Mouse (Mus musculus) midbrain, embryonic 15.5 days (tissue): ENCODE data around the gene Ctsd. TPM values are rescaled to one million over a fixed set of nuclear protein-coding genes. Genes with fewer than 3 reads are reported as not detected.
"Not testable (repeated sequence)": the region's sequence is repeated elsewhere in the genome, so short reads cannot be mapped to it uniquely, and the experiment has no call there.

Experiments used
- ATAC-seq: fragments of 200-750 bp; cut with Nextera tagmentation; replicated peaks from 2 replicates; pipeline ENCODE4 v1.8.0; 2017; ENCODE audit warnings: moderate TSS enrichment
- H3K27ac ChIP-seq: fragments of 300-500 bp; sonication (generic); 2 replicates; pipeline ENCODE4 v1.5.1; 2015; ENCODE audit warnings: mild to moderate bottlenecking, inconsistent platforms
- H3K27me3 ChIP-seq: fragments of 300-500 bp; sonication (generic); replicated peaks from 2 replicates; pipeline ENCODE4 v1.6.1; 2015; ENCODE audit warnings: inconsistent platforms
- H3K36me3 ChIP-seq: fragments of 300-500 bp; sonication (generic); replicated peaks from 2 replicates; pipeline ENCODE4 v1.6.1; 2015; ENCODE audit warnings: inconsistent platforms
- H3K4me1 ChIP-seq: fragments of 300-500 bp; sonication (generic); 2 replicates; pipeline ENCODE4 v1.6.1; 2015; ENCODE audit warnings: inconsistent platforms
- H3K4me2 ChIP-seq: fragments of 300-500 bp; sonication (generic); 2 replicates; pipeline ENCODE4 v1.6.1; 2015; ENCODE audit warnings: inconsistent platforms, mild to moderate bottlenecking, moderate library complexity
- H3K4me3 ChIP-seq: fragments of 300-500 bp; sonication (generic); 2 replicates; pipeline ENCODE4 v1.5.1; 2015; ENCODE audit warnings: mild to moderate bottlenecking, inconsistent platforms
- H3K9ac ChIP-seq: fragments of 300-500 bp; sonication (generic); 2 replicates; pipeline ENCODE4 v1.6.1; 2015; ENCODE audit warnings: mild to moderate bottlenecking, inconsistent platforms
- H3K9me3 ChIP-seq: fragments of 300-500 bp; sonication (generic); 2 replicates; pipeline ENCODE4 v1.6.1; 2016; ENCODE audit warnings: inconsistent platforms
- WGBS: fragments of 180-500 bp; shearing (Covaris S2); methylation state at CpG from one replicate; pipeline ENCODE4 v1.1.7; 2015; ENCODE audit warnings: mixed read lengths; 5-methylcytosine and 5-hydroxymethylcytosine counted together
- polyA plus RNA-seq: library from polyadenylated mRNA; unstranded; fragments of >200 nt; fragmentation: Nextera tagmentation; extraction: Ambion mirVana; gene quantifications from 2 replicates; pipeline ENCODE4 v1.2.1, GENCODE M21; 2015

The Ctsd gene
- polyA plus RNA-seq, 1 experiment from 2014 or later, result 254 TPM

- 58% methylated on average over 10 of the region's 10 CpGs for WGBS
- Histone ChIP-seq H3K4me3 (no peak overlapping the region), H3K4me2 (no peak overlapping the region), H3K4me1 (no peaks in the 10 kb centered on the region), H3K27ac (no peak overlapping the region), H3K9me3 (no peaks in the 10 kb centered on the region), H3K27me3 (no peaks in the 10 kb centered on the region), H3K9ac (no peak overlapping the region), H3K36me3 (no peaks in the 10 kb centered on the region)
- no peak for ATAC-seq
These were observed 47.4 kb downstream of the Ctsd start for GRCm38 (mm10) chr7:142340269-142340970.

- H3K4me1 ChIP-seq, result no peaks in the 10 kb centered on the region
- no peak overlapping the region for H3K9ac ChIP-seq
- WGBS, result 76% methylated on average over 8 of the region's 8 CpGs
- no peak overlapping the region for H3K27ac ChIP-seq
- no peak overlapping the region for H3K4me3 ChIP-seq
- H3K36me3 ChIP-seq, result no peaks in the 10 kb centered on the region
- no peaks in the 10 kb centered on the region for H3K9me3 ChIP-seq
- no peak overlapping the region for H3K4me2 ChIP-seq
- no peaks in the 10 kb centered on the region for H3K27me3 ChIP-seq
- no peak for ATAC-seq
These were observed 52.7 kb downstream of the Ctsd start for GRCm38 (mm10) chr7:142335151-142335550.

- H3K27ac ChIP-seq, result no peak overlapping the region
- H3K9me3 ChIP-seq, result no peaks in the 10 kb centered on the region
- no peaks in the 10 kb centered on the region for H3K4me1 ChIP-seq
- H3K27me3 ChIP-seq, result no peaks in the 10 kb centered on the region
- peak; percentile 83 for ATAC-seq
- no peaks in the 10 kb centered on the region for H3K36me3 ChIP-seq
- WGBS, result 13% methylated on average over 3 of the region's 3 CpGs
- H3K4me3 ChIP-seq, result no peak overlapping the region
- H3K4me2 ChIP-seq, result no peak overlapping the region
- H3K9ac ChIP-seq, result no peak overlapping the region
These were observed 53.6 kb downstream of the Ctsd start for GRCm38 (mm10) chr7:142334246-142334645.

- H3K27me3 ChIP-seq, H3K9me3 ChIP-seq, H3K4me1 ChIP-seq, ATAC-seq, H3K9ac ChIP-seq, H3K4me2 ChIP-seq, H3K27ac ChIP-seq, H3K4me3 ChIP-seq, H3K36me3 ChIP-seq: not testable (repeated sequence)
- 77% methylated on average over 5 of the region's 9 CpGs for WGBS
These were observed 55.1 kb downstream of the Ctsd start for GRCm38 (mm10) chr7:142332741-142333140.

DNA sequence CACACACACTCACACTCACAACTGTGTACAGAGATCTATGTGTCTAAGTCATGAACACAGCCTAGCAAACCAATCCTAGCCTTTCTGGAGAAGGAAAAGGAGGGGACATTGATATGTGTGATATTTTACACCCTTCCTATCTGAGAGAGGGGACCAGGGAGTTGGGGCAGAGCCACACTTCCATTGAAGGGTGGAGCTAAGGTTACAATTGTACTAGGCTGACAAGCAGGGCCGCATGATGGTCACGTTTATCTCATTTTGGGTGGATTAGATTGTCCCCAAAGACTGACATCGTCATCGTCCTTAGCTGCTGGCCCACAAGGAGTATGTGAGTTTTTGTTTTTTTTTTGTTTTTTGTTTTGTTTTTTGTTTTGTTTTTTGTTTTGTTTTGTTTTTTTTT lies 56.6 kb downstream of the Ctsd start:
- H3K4me2 ChIP-seq, result no peak overlapping the region
- H3K27me3 ChIP-seq, result no peaks in the 10 kb centered on the region
- ATAC-seq, result no peak
- H3K36me3 ChIP-seq, result no peaks in the 10 kb centered on the region
- H3K9me3 ChIP-seq, result no peaks in the 10 kb centered on the region
- H3K4me3 ChIP-seq, result no peak overlapping the region
- no peak overlapping the region for H3K27ac ChIP-seq
- no peaks in the 10 kb centered on the region for H3K4me1 ChIP-seq
- no peak overlapping the region for H3K9ac ChIP-seq
- 92% methylated on average over 4 of the region's 4 CpGs for WGBS

- no peaks in the 10 kb centered on the region for H3K36me3 ChIP-seq
- H3K4me3 ChIP-seq, result no peak overlapping the region
- ATAC-seq, result no peak
- H3K27ac ChIP-seq, result no peak overlapping the region
- H3K4me2 ChIP-seq, result no peak overlapping the region
- H3K4me1 ChIP-seq, result no peaks in the 10 kb centered on the region
- WGBS, result 72% methylated on average over 9 of the region's 9 CpGs
- H3K9ac ChIP-seq, result no peak overlapping the region
- no peaks in the 10 kb centered on the region for H3K9me3 ChIP-seq
- H3K27me3 ChIP-seq, result no peaks in the 10 kb centered on the region
These were observed 57.5 kb downstream of the Ctsd start for GRCm38 (mm10) chr7:142330271-142330724.

- Histone ChIP-seq H3K4me2 (no peak overlapping the region), H3K9me3 (no peaks in the 10 kb centered on the region), H3K4me3 (no peak overlapping the region), H3K27ac (no peak overlapping the region), H3K36me3 (no peaks in the 10 kb centered on the region), H3K27me3 (no peaks in the 10 kb centered on the region), H3K9ac (no peak overlapping the region), H3K4me1 (no peaks in the 10 kb centered on the region)
- 66% methylated on average over 3 of the region's 3 CpGs for WGBS
- ATAC-seq, result no peak
These were observed 59.3 kb downstream of the Ctsd start for GRCm38 (mm10) chr7:142328507-142328906.

DNA sequence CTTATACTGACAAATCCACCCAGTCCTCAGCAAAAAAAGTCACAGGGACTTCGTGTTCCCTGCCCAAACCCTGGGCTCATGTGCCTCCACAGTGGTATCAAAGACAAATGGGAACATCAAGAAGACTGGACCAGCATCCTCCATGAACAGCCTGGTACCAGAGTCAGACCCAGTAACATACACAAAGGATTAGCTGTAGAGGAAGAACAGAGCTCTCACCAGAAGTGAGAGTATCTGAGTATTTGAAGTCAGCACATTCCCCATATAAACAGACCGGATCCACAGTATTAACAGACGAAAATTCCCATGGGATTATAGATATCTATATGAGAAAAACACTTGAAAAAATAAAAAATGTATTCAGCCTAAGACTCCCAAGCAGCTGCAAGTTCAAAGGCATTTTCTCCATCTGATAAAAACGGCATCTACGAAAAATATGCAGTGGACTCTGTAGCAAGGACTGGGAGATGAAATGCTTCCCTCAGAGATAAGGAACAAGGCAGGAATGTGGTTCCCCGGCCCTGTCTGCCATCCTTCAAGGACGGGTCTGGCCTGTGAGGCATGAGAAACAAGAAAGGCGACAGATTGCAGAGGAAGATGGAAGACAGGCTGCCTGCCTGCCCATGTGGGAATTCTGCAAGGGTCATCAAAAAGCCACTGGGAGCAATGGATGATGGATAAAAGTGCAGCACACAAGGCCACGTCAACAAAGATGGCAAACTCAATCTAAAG lies 61.0 kb downstream of the Ctsd start:
- Histone ChIP-seq H3K9ac (no peak overlapping the region), H3K27ac (no peak overlapping the region), H3K4me2 (no peak overlapping the region), H3K27me3 (no peaks in the 10 kb centered on the region), H3K9me3 (no peaks in the 10 kb centered on the region), H3K36me3 (no peaks in the 10 kb centered on the region), H3K4me3 (no peak overlapping the region), H3K4me1 (no peaks in the 10 kb centered on the region)
- ATAC-seq, result no peak
- 71% methylated on average over 9 of the region's 9 CpGs for WGBS

Other genes starting within 250 kb of the Ctsd start
- gene Gm45337, start 243.4 kb downstream of the Ctsd start, polyA plus RNA-seq, result not detected in 2 replicates
- gene Gm29735, start 230.9 kb downstream of the Ctsd start, polyA plus RNA-seq, result not detected in 2 replicates
- not detected in 2 replicates for gene Gm4553, start 222.3 kb downstream of the Ctsd start, polyA plus RNA-seq
- not detected in 2 replicates for gene Krtap5-2, start 212.0 kb downstream of the Ctsd start, polyA plus RNA-seq
- gene Gm10153, start 197.6 kb downstream of the Ctsd start, polyA plus RNA-seq, result not detected in 2 replicates
- not detected in 2 replicates for gene Krtap5-3, start 186.7 kb downstream of the Ctsd start, polyA plus RNA-seq
- gene Gm7579, start 176.2 kb downstream of the Ctsd start, polyA plus RNA-seq, result not detected in 2 replicates
- not detected in 2 replicates for gene Krtap5-5, start 158.1 kb downstream of the Ctsd start, polyA plus RNA-seq
- gene Gm40460, start 147.0 kb downstream of the Ctsd start, polyA plus RNA-seq, result not detected in 2 replicates
- gene Gm2431, start 129.7 kb downstream of the Ctsd start, polyA plus RNA-seq, result not detected in 2 replicates
- gene Gm4559, start 113.7 kb downstream of the Ctsd start, polyA plus RNA-seq, result not detected in 2 replicates
- not detected in 2 replicates for gene Krtap5-1, start 90.9 kb downstream of the Ctsd start, polyA plus RNA-seq
- not detected in 2 replicates for gene Krtap5-4, start 84.5 kb downstream of the Ctsd start, polyA plus RNA-seq
- 9.5 and 10.1 TPM in 2 replicates for gene Ifitm10, start 14.3 kb downstream of the Ctsd start, polyA plus RNA-seq
- gene Gm49369, start 5.4 kb downstream of the Ctsd start, polyA plus RNA-seq, result 1.4 and 4.4 TPM in 2 replicates
- gene Syt8, start 46.8 kb upstream of the Ctsd start, polyA plus RNA-seq, result not detected in 2 replicates
- 0.25 and 0.74 TPM in 2 replicates for gene Tnni2, start 53.8 kb upstream of the Ctsd start, polyA plus RNA-seq
- 3.7 and 5.4 TPM in 2 replicates for gene Lsp1, start 72.8 kb upstream of the Ctsd start, polyA plus RNA-seq
- 1.6 TPM in 2 replicates for gene Tnnt3, start 110.8 kb upstream of the Ctsd start, polyA plus RNA-seq
- 22.4 and 24.0 TPM in 2 replicates for gene Mrpl23, start 144.6 kb upstream of the Ctsd start, polyA plus RNA-seq